Mouse (Mus musculus): ENCODE data around the gene Itgb2.

GRCm38 (mm10) chr10:77541864-77542666 is 12.0 kb downstream of the Itgb2 start:
- TF ChIP-seq CTCF (IDR thresholded peaks at IDR 0.05; ENCODE audit: insufficient read depth, low read depth, low read length), result no peak
- no peak for TF ChIP-seq POLR2A (IDR thresholded peaks at IDR 0.05; ENCODE audit: insufficient read depth, low read depth, low read length)

Measured in olfactory bulb, adult 2 months (tissue).